Mouse (Mus musculus) urinary bladder, adult 2 months (tissue): Measurements from ENCODE around the gene Bcl2l15. TPM values are rescaled to one million over a fixed set of nuclear protein-coding genes. Genes with fewer than 3 reads are reported as not detected.

Experiments
- DNase-seq: peaks from one replicate; pipeline ENCODE4 v3.0.0; 2022; ENCODE audit warnings: low spot score
- polyA plus RNA-seq: library from polyadenylated mRNA; depleted of rRNA; stranded (reverse); fragments of >200 nt; gene quantifications from 2 replicates; pipeline ENCODE4 v1.2.3, GENCODE M21; 2012; rRNA removed

The Bcl2l15 gene
- polyA plus RNA-seq, 1 experiment: 0.19 TPM

GRCm38 (mm10) chr3:103867424-103867971, 35.1 kb downstream of the Bcl2l15 start:
- no peak for DNase-seq

DNA sequence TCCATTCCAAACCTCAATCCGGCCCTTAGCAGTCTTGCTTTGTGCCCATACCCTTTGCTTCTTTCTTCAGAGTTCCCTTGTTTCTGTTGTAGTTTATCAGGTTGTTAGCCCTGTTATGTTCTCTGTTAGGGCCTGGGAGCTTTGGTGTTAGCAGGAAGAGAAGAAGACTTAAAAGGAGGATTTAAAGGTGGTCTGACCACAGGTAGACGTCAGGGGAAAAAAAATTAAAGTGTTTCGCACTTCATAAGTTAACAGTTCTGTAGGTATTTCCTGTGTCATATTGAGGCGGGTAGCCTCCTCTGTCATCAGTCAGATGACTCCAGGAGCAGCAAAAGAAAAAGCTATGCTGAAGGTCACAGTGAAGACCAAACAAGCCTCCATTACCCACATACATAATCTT, 35.6 kb downstream of the Bcl2l15 start:
- DNase-seq: no peak

- no peak for DNase-seq
Observed at GRCm38 (mm10) chr3:103872663-103873098, 40.3 kb downstream of the Bcl2l15 start.

GRCm38 (mm10) chr3:103874329-103874728, 41.9 kb downstream of the Bcl2l15 start:
- DNase-seq: no peak

- DNase-seq: no peak
Observed at GRCm38 (mm10) chr3:103885946-103886345, 53.5 kb downstream of the Bcl2l15 start.

DNA sequence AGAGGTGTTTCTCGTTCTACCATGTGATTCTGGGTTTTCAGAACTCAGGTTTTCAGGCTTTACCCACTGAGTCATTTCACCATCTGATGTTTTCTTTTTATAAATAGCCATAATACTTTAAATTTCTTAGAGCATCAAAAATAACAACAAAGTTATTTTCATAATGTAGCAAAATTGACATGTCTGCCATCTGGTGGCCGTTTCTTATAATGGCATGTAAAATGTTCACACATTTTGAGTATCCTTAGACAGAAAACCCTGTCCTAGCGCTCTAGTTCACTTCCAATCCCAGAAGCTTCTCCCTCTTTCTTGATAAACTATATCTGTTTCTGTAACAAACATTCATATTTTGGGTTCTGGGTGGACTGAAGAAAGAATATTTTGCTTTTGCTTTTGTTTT, 55.2 kb downstream of the Bcl2l15 start:
- no peak for DNase-seq

- no peak for DNase-seq
Observed at GRCm38 (mm10) chr3:103893374-103893773, 61.0 kb downstream of the Bcl2l15 start.

Other genes starting within 250 kb of the Bcl2l15 start
- gene Atg4a-ps, start 186.5 kb upstream of the Bcl2l15 start, polyA plus RNA-seq: 0.28 and 0.41 TPM in 2 replicates
- gene Olfml3, start 94.6 kb upstream of the Bcl2l15 start, polyA plus RNA-seq: 23.7 and 36.4 TPM in 2 replicates
- not detected in 2 replicates for gene Gm10964, start 93.2 kb upstream of the Bcl2l15 start, polyA plus RNA-seq
- 31.6 and 44.1 TPM in 2 replicates for gene Hipk1, start 41.0 kb upstream of the Bcl2l15 start, polyA plus RNA-seq
- 7.5 and 8.1 TPM in 2 replicates for gene Dclre1b, start 23.2 kb upstream of the Bcl2l15 start, polyA plus RNA-seq
- 20.5 and 22.3 TPM in 2 replicates for gene Ap4b1, start 23.1 kb upstream of the Bcl2l15 start, polyA plus RNA-seq
- gene Gm43064, start 23.0 kb upstream of the Bcl2l15 start, polyA plus RNA-seq: 0.06 and 0.34 TPM in 2 replicates
- 1.6 and 1.7 TPM in 2 replicates for gene Ptpn22, start 27.2 kb downstream of the Bcl2l15 start, polyA plus RNA-seq
- 6.6 and 7.9 TPM in 2 replicates for gene Rsbn1, start 81.5 kb downstream of the Bcl2l15 start, polyA plus RNA-seq
- gene Phtf1, start 135.5 kb downstream of the Bcl2l15 start, polyA plus RNA-seq: 12.0 and 13.6 TPM in 2 replicates